16 mouse cellular contexts compared by ENCODE assay signal in genomic region chr3:86013837-86014236, GRCm38 (mm10). TPM values are rescaled to one million over a fixed set of nuclear protein-coding genes. Genes with fewer than 3 reads are reported as not detected.
"Had no signal": no experiment of that assay in that cellular context is flagged by ENCODE, and none has a peak within 500 bp of the region (broad histone marks: within the 10 kb centered on the region; RNA-seq: fewer than 3 reads in every experiment).

No protein-coding gene starts in this region.

- H3K4me2 ChIP-seq: hindbrain, embryonic 13.5 days; liver, embryonic 15.5 days; lung, embryonic 15.5 days; midbrain, embryonic 11.5 days; midbrain, embryonic 15.5 days; neural tube, embryonic 12.5 days had no signal

- ATAC-seq: hindbrain, postnatal 0 days; midbrain, embryonic 15.5 days had no signal

- H3K4me1 ChIP-seq: hindbrain, embryonic 13.5 days; megakaryocyte, embryonic 14.5 days; midbrain, embryonic 15.5 days; neural tube, embryonic 12.5 days had no signal

- H3K9me3 ChIP-seq: hindbrain, embryonic 13.5 days; liver, embryonic 15.5 days; lung, embryonic 15.5 days; midbrain, embryonic 15.5 days; neural tube, embryonic 12.5 days had no signal

- DNase-seq: kidney, adult 8-10 months; left cerebral cortex, postnatal 4 days; right cerebral cortex, postnatal 14 days; thymus, postnatal 14 days had no signal

- H3K9ac ChIP-seq: hindbrain, embryonic 13.5 days; liver, embryonic 15.5 days; lung, embryonic 15.5 days; midbrain, embryonic 15.5 days; neural tube, embryonic 12.5 days had no signal

- H3K4me3 ChIP-seq: hindbrain, embryonic 13.5 days; layer of hippocampus, adult 2 months; liver, embryonic 15.5 days; lung, embryonic 15.5 days; megakaryocyte, embryonic 14.5 days; midbrain, embryonic 15.5 days; neural tube, embryonic 12.5 days had no signal

- H3K27ac ChIP-seq: hindbrain, embryonic 13.5 days; hindbrain, postnatal 0 days; layer of hippocampus, adult 2 months; liver, embryonic 15.5 days; lung, embryonic 15.5 days; macrophage; midbrain, embryonic 15.5 days; neural tube, embryonic 12.5 days had no signal

- H3K36me3 ChIP-seq: hindbrain, embryonic 13.5 days; liver, embryonic 15.5 days; lung, embryonic 15.5 days; midbrain, embryonic 15.5 days; neural tube, embryonic 12.5 days had no signal

- H3K27me3 ChIP-seq: hindbrain, embryonic 13.5 days; liver, embryonic 15.5 days; lung, embryonic 15.5 days; midbrain, embryonic 15.5 days; neural tube, embryonic 12.5 days had no signal

RNA-seq across cellular contexts. Expression of gene Prss48, which starts 11.5 kb away (rescaled TPM):
- polyA plus RNA-seq: hindbrain, embryonic 13.5 days; hindbrain, postnatal 0 days; limb, embryonic 14.5 days; liver, embryonic 15.5 days; lung, embryonic 15.5 days; macrophage; midbrain, embryonic 11.5 days; midbrain, embryonic 15.5 days; neural tube, embryonic 12.5 days; stomach, embryonic 16.5 days had no signal
